Mouse (Mus musculus): ENCODE data around the gene Ddit4l.

DNA sequence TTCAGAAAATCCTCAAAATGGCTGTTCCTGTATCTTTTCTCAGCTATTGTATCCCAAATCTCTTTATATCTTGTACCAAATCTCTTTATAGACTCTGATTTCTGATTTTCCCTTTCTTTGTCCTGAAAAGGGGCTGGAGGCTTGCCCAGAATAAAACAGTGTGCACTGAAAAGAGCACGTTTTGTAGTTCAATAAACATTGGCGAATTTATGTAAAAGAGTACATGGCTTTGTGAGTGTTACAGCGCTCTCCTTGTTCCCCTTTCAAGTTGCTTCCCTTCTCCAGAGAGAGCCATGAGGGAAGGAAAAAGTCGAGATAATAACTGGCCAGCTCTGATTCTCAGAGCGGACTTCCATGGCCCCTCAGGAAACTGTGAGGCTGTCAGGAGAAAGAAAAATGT, 27.7 kb downstream of the Ddit4l start:
- TF ChIP-seq CTCF (IDR thresholded peaks at IDR 0.05; ENCODE audit: low read depth) (no peak), EP300 (IDR thresholded peaks at IDR 0.05; ENCODE audit: low read depth) (no peak)

All from heart, postnatal 0 days (tissue).